Mouse (Mus musculus) small intestine, adult 2 months (tissue): ENCODE data around the gene Inpp5a.

Source experiments
- CTCF ChIP-seq: fragments of 200-500 bp; IDR thresholded peaks from 2 replicates; pipeline ENCODE4 v1.5.1; 2012; ENCODE audit warnings: low read depth, mild to moderate bottlenecking, control low read depth, inconsistent platforms, low read length, moderate library complexity, mixed read lengths; ENCODE audit not compliant: insufficient replicate concordance, insufficient read length; ENCODE audit errors: extremely low read depth
- POLR2A ChIP-seq: fragments of 200-500 bp; IDR thresholded peaks from 2 replicates; pipeline ENCODE4 v1.6.1; 2012; ENCODE audit warnings: low read depth, mild to moderate bottlenecking, control low read depth, inconsistent platforms, low read length, moderate library complexity

GRCm38 (mm10) chr7:139584221-139585175 is 195.6 kb downstream of the Inpp5a start:
- TF ChIP-seq CTCF, result no peak
- no peak for TF ChIP-seq POLR2A
